Mouse (Mus musculus): Measurements from ENCODE around the gene Vmn2r38. TPM values are rescaled to one million over a fixed set of nuclear protein-coding genes. Genes with fewer than 3 reads are reported as not detected.

Vmn2r38 gene
- not detected in 4 replicates for total RNA-seq (2023; ENCODE audit: inconsistent age)

GRCm38 (mm10) chr7:9097781-9098180 lies at the start of gene Vmn2r38:
Vmn2r38 (minus strand) TSS chr7:9097881.

GRCm38 (mm10) chr7:9030698-9031097 lies 67.0 kb downstream of the Vmn2r38 start, which contains the start of gene Vmn2r39:
Vmn2r39 (minus strand) TSS chr7:9030798.

Other genes with a start within 250 kb of the Vmn2r38 start
- not detected in 4 replicates for gene Vmn2r40, start 166.4 kb downstream of the Vmn2r38 start, total RNA-seq (2023; ENCODE audit: inconsistent age)
- not detected in 4 replicates for gene Vmn2r39, start 67.1 kb downstream of the Vmn2r38 start, total RNA-seq (2023; ENCODE audit: inconsistent age)
- gene Vmn2r37, start 125.8 kb upstream of the Vmn2r38 start, total RNA-seq (2023; ENCODE audit: inconsistent age): not detected in 4 replicates

All from B cell, adult (primary cell).